Comparison of ENCODE assay signal across 8 mouse cellular contexts in genomic region chr1:155415421-155415820, GRCm38 (mm10). TPM values are rescaled to one million over a fixed set of nuclear protein-coding genes. Genes with fewer than 3 reads are reported as not detected.
DNase-seq lines count a peak whose midpoint lies in the region; ATAC-seq and TF ChIP-seq lines count a peak whose summit lies in the region.

No protein-coding gene starts in this region.

- H3K4me1 ChIP-seq in megakaryocyte, embryonic 14.5 days = peaks cover 55% of the 10 kb centered on the region
- H3K4me1 ChIP-seq in limb, embryonic 12.5 days (replicated peaks) = peaks cover 3% of the 10 kb centered on the region; the same call in 1 of the 2 replicates
- H3K4me1 ChIP-seq in olfactory bulb, adult 2 months (ENCODE audit: control insufficient read depth, insufficient read depth, low read length) = peaks cover 3% of the 10 kb centered on the region; the same call in 1 of the 2 replicates

- no peaks in the 10 kb centered on the region for H3K27me3 ChIP-seq in megakaryocyte, embryonic 14.5 days (replicated peaks)
- no peaks in the 10 kb centered on the region for H3K27me3 ChIP-seq in limb, embryonic 12.5 days

- peak overlapping the region; percentile 100 for H3K4me3 ChIP-seq in megakaryocyte, embryonic 14.5 days (replicated peaks)
- 0 out of 2 replicates have a peak overlapping the region, but pooled peaks have one; percentile 2 for H3K4me3 ChIP-seq in limb, embryonic 12.5 days (replicated peaks)
- peak overlapping the region; percentile 26 for H3K4me3 ChIP-seq in olfactory bulb, adult 2 months (ENCODE audit: insufficient read depth, low read depth, low read length)

- no peak overlapping the region for H3K27ac ChIP-seq in limb, embryonic 12.5 days
- peak overlapping the region; percentile 75; the same call in 1 of the 2 replicates for H3K27ac ChIP-seq in olfactory bulb, adult 2 months (ENCODE audit: insufficient read depth, low read depth, low read length)

- peak overlapping the region; percentile 80; the same call in 1 of the 2 replicates for H3K4me2 ChIP-seq in limb, embryonic 12.5 days

- 24% methylated on average over 4 of the region's 4 CpGs for WGBS in limb, embryonic 12.5 days
- WGBS in olfactory bulb, adult 2 months = 6% methylated on average over 4 of the region's 4 CpGs

- ATAC-seq in megakaryocyte, adult 5-6 weeks (ENCODE audit: poor library complexity, severe bottlenecking) = no peak
- ATAC-seq in limb, embryonic 12.5 days (ENCODE audit: insufficient number of reproducible peaks, insufficient read depth, low FRiP score, low TSS enrichment, low read depth) = no peak

- H3K9ac ChIP-seq in limb, embryonic 12.5 days (replicated peaks) = no peak overlapping the region

- no peak for TF ChIP-seq CTCF in olfactory bulb, adult 2 months (IDR thresholded peaks at IDR 0.05; ENCODE audit: insufficient read depth, low read depth, low read length)

- peak; percentile 45 for DNase-seq in embryo, embryonic 11 days
- no peak for DNase-seq in embryo, embryonic 10 days (ENCODE audit: low spot score)
- DNase-seq in gastrocnemius, adult 18-20 months (ENCODE audit: low spot score) = no peak
- DNase-seq in ovary, adult 18-20 months (ENCODE audit: low spot score) = no peak

- H3K9me3 ChIP-seq in megakaryocyte, embryonic 14.5 days = no peaks in the 10 kb centered on the region
- H3K9me3 ChIP-seq in limb, embryonic 12.5 days = no peaks in the 10 kb centered on the region

- no peak for TF ChIP-seq POLR2A in olfactory bulb, adult 2 months (IDR thresholded peaks at IDR 0.05; ENCODE audit: insufficient read depth, low read depth, low read length)

- H3K36me3 ChIP-seq in megakaryocyte, embryonic 14.5 days (replicated peaks; ENCODE audit: low read length) = peaks cover 6% of the 10 kb centered on the region
- no peaks in the 10 kb centered on the region for H3K36me3 ChIP-seq in limb, embryonic 12.5 days

RNA-seq across cellular contexts. Expression of gene Xpr1, which starts 1.8 kb away (rescaled TPM):
- 0.65 and 3.4 TPM in 2 replicates for polyA plus RNA-seq in megakaryocyte, embryonic 14.5 days (2012; ENCODE audit: insufficient read depth, low replicate concordance)
- total RNA-seq in megakaryocyte, adult 5-6 weeks (2015) = 67.5 and 69.2 TPM in 2 replicates
- 31.5 and 38.9 TPM in 2 replicates for total RNA-seq in megakaryocyte, adult 5-6 weeks (2017)
- 8.6 and 9.6 TPM in 2 replicates for polyA plus RNA-seq in limb, embryonic 12.5 days (2016; fragmentation: Nextera tagmentation; extraction: Ambion mirVana)
- polyA plus RNA-seq in olfactory bulb, adult 2 months (2012; ENCODE audit: insufficient read depth, insufficient read length, low replicate concordance, missing spikeins) = 107 TPM in 1 of 2 replicates, not detected in the other
- total RNA-seq in gastrocnemius, adult 18-20 months (2021) = 10 to 100 TPM; 76.3 to 80.7 TPM

Comparison
In these comparisons a context has a peak if more than half of its experiments do, and no peak if none do; other contexts are left out.
1. H3K4me3 ChIP-seq: peak in every context shown above with its lines; median percentile 100 in megakaryocyte, embryonic 14.5 days; 26 in olfactory bulb, adult 2 months; 2 in limb, embryonic 12.5 days.